Mouse (Mus musculus) ES-Bruce4 (cell line): ENCODE results near the gene Slc39a11. TPM values are rescaled to one million over a fixed set of nuclear protein-coding genes. Genes with fewer than 3 reads are reported as not detected.
A peak's percentile ranks its signal among the peaks of the same experiment; 100 is the strongest.

Experiments
- H3K27ac ChIP-seq: 2 replicates; pipeline ENCODE4 v1.5.1; 2012; ENCODE audit warnings: low read length, inconsistent platforms; ENCODE audit not compliant: insufficient read depth
- H3K27me3 ChIP-seq: 2 replicates; pipeline ENCODE4 v1.6.1; 2012; ENCODE audit warnings: mild to moderate bottlenecking, low read length, inconsistent platforms; ENCODE audit not compliant: control insufficient read depth, poor library complexity, insufficient read depth, severe bottlenecking
- H3K36me3 ChIP-seq: 2 replicates; pipeline ENCODE4 v1.6.1; 2012; ENCODE audit warnings: inconsistent platforms, mild to moderate bottlenecking, low read length, moderate library complexity; ENCODE audit not compliant: control insufficient read depth, poor library complexity, insufficient read depth, severe bottlenecking
- H3K4me1 ChIP-seq: one replicate; pipeline ENCODE4 v1.8.1; 2011; ENCODE audit warnings: low read length; ENCODE audit not compliant: control insufficient read depth, insufficient read depth
- H3K4me3 ChIP-seq: 2 replicates; pipeline ENCODE4 v1.5.1; 2011; ENCODE audit warnings: low read depth, mild to moderate bottlenecking, low read length
- H3K9ac ChIP-seq: 2 replicates; pipeline ENCODE4 v1.6.1; 2012; ENCODE audit warnings: low read depth, mild to moderate bottlenecking, inconsistent platforms; ENCODE audit not compliant: poor library complexity, severe bottlenecking
- H3K9me3 ChIP-seq: replicated peaks from 2 replicates; pipeline ENCODE4 v1.6.1; 2012; ENCODE audit warnings: mild to moderate bottlenecking, low read length, inconsistent platforms; ENCODE audit not compliant: control insufficient read depth, poor library complexity, insufficient read depth, severe bottlenecking
- CTCF ChIP-seq: IDR thresholded peaks from one replicate; pipeline ENCODE4 v1.8.1; 2011; ENCODE audit warnings: low read depth, low read length
- EP300 ChIP-seq: IDR thresholded peaks from 2 replicates; pipeline ENCODE4 v1.6.1; 2011; ENCODE audit warnings: low read depth, low read length; ENCODE audit not compliant: insufficient read depth
- POLR2A ChIP-seq: IDR thresholded peaks from one replicate; pipeline ENCODE4 v1.8.1; 2011; ENCODE audit warnings: low read length; ENCODE audit not compliant: insufficient read depth
- polyA plus RNA-seq: library from polyadenylated mRNA; stranded (reverse); fragments of >200 nt; gene quantifications from 2 replicates; pipeline ENCODE4 v1.2.4, GENCODE M21; 2011; ENCODE audit warnings: low read depth; ENCODE audit not compliant: missing spikeins, insufficient read depth, insufficient read length

Slc39a11 gene
- polyA plus RNA-seq, 1 experiment = 7.4 TPM

- Histone ChIP-seq H3K9ac (no peak overlapping the region), H3K27me3 (no peaks in the 10 kb centered on the region), H3K4me3 (no peak overlapping the region), H3K9me3 (no peaks in the 10 kb centered on the region), H3K4me1 (no peaks in the 10 kb centered on the region), H3K27ac (no peak overlapping the region), H3K36me3 (no peaks in the 10 kb centered on the region)
- TF ChIP-seq EP300 (no peak), CTCF (peak; percentile 15), POLR2A (no peak)
Measured at GRCm38 (mm10) chr11:113417948-113418347, 231.9 kb downstream of the Slc39a11 start.

GRCm38 (mm10) chr11:113412545-113412944 is 237.3 kb downstream of the Slc39a11 start:
- no peaks in the 10 kb centered on the region for H3K36me3 ChIP-seq
- TF ChIP-seq CTCF (peak; percentile 29), POLR2A (no peak), EP300 (no peak)

GRCm38 (mm10) chr11:113411798-113412197 is 238.1 kb downstream of the Slc39a11 start:
- H3K27ac ChIP-seq = no peak overlapping the region
- no peaks in the 10 kb centered on the region for H3K9me3 ChIP-seq
- H3K36me3 ChIP-seq = no peaks in the 10 kb centered on the region
- no peaks in the 10 kb centered on the region for H3K4me1 ChIP-seq
- TF ChIP-seq POLR2A = no peak
- no peak for TF ChIP-seq CTCF
- TF ChIP-seq EP300 = no peak
- H3K27me3 ChIP-seq = no peaks in the 10 kb centered on the region
- peak overlapping the region; percentile 9; the same call in 1 of the 2 replicates for H3K4me3 ChIP-seq
- H3K9ac ChIP-seq = no peak overlapping the region

More at GRCm38 (mm10) chr11:113412545-113412944, 237.3 kb downstream of the Slc39a11 start:
- Histone ChIP-seq H3K27ac (no peak overlapping the region), H3K27me3 (no peaks in the 10 kb centered on the region), H3K9ac (no peak overlapping the region), H3K9me3 (no peaks in the 10 kb centered on the region), H3K4me3 (no peak overlapping the region), H3K4me1 (no peaks in the 10 kb centered on the region)

DNA sequence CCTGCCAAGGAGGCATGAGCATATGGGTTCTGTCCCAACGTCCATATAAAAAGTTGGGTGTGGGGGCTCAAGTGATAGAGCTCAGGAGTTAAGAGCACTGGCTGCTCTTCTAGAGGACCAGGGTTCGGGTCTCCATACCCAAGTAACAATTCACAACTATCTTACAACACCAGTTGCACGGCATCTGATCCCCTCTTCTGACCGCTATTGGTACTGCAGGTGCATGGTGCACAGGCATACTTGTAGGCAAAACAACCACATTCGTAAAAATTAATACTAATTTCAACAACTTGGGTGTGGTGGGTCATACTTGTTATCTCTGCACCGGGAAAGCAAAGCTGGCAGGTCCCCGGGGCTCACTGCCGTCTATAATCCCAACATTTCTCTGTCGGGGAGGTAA is 240.8 kb downstream of the Slc39a11 start:
- no peak overlapping the region for H3K27ac ChIP-seq
- TF ChIP-seq EP300 (no peak), CTCF (peak; percentile 44), POLR2A (no peak)
- no peak overlapping the region for H3K9ac ChIP-seq
- H3K9me3 ChIP-seq = no peaks in the 10 kb centered on the region
- no peaks in the 10 kb centered on the region for H3K4me1 ChIP-seq
- H3K27me3 ChIP-seq = no peaks in the 10 kb centered on the region
- no peak overlapping the region for H3K4me3 ChIP-seq
- no peaks in the 10 kb centered on the region for H3K36me3 ChIP-seq

DNA sequence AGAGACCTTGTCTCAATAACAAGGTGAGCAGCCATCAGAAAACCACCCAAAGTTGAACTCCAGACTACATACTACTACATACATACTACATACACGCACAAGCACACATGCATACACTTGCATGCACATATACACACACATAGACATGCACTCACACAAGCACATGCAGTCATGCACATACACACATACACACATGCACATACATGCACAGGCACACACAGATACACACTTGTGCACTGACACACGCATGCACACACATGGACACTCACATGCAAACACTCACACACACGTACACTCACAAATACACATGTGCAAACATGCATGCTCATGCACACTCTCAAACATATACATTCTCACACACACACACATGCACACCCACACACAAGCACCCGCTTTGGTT is 242.4 kb downstream of the Slc39a11 start:
- no peak for TF ChIP-seq CTCF
- TF ChIP-seq POLR2A = no peak
- no peak for TF ChIP-seq EP300
- no peaks in the 10 kb centered on the region for H3K9me3 ChIP-seq
- H3K4me1 ChIP-seq = no peaks in the 10 kb centered on the region
- no peaks in the 10 kb centered on the region for H3K36me3 ChIP-seq
- H3K4me3 ChIP-seq = no peak overlapping the region
- H3K27me3 ChIP-seq = no peaks in the 10 kb centered on the region
- no peak overlapping the region for H3K27ac ChIP-seq
- H3K9ac ChIP-seq = no peak overlapping the region

DNA sequence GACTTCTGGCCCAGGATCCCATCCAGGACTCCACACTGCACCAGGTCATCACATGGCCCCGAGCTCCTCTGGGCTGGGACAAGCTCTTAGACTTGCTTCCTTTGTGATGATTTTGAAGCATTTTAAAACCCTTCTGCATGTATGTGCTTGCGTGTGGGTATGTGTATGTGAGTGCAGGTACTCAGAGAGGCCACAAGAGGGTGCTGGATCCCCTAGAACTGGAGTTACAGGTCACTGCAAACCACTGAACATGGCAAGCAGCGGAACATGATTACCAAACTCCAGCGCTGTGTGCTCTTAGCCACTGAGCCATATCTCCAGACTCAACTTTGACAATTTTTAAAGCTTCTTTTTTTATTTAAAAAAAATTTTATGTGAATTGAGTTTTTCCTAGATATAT is 249.0 kb downstream of the Slc39a11 start:
- Histone ChIP-seq H3K4me3 (no peak overlapping the region), H3K36me3 (no peaks in the 10 kb centered on the region), H3K27me3 (no peaks in the 10 kb centered on the region), H3K9ac (no peak overlapping the region), H3K27ac (no peak overlapping the region), H3K4me1 (no peaks in the 10 kb centered on the region), H3K9me3 (peaks cover 8% of the 10 kb centered on the region; the same call in 1 of the 2 replicates)
- no peak for TF ChIP-seq POLR2A
- peak; percentile 41 for TF ChIP-seq CTCF
